Mouse (Mus musculus): Measurements from ENCODE around the gene Atl3. TPM values are rescaled to one million over a fixed set of nuclear protein-coding genes. Genes with fewer than 3 reads are reported as not detected.

Gene Atl3
- polyA plus RNA-seq, 2 experiments, result 7.3 to 7.5 TPM

DNA sequence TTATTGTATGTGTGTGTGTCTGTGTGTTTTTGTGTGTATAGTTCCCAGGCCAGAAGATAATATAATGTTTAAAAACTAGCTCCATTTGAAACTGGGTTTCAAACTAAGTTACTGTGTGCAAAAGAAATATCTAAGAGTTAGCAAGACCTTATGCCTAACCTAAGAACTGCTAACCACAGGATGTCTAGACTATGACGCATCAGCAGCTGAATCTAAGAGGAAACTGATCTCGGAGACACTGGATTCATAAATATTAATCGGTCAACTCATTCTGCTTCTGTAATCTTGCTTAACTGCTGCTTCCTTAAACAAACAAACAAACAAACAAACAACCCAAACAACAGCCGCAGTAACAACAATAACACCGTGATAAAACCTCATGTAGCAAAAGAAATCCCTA lies 75.8 kb downstream of the Atl3 start:
- H3K4me1 ChIP-seq (replicated peaks; ENCODE audit: control insufficient read depth in 2 of 2, insufficient read depth in 2 of 2, low read length in 1 of 2), result no peaks in the 10 kb centered on the region
- WGBS (ENCODE audit: insufficient replicate concordance), result 35% methylated on average over 5 of the region's 5 CpGs
- no peak overlapping the region for H3K4me2 ChIP-seq (ENCODE audit: low read depth)
- H3K27ac ChIP-seq, result no peak overlapping the region
- H3K36me3 ChIP-seq (replicated peaks; ENCODE audit: control insufficient read depth, insufficient read depth, low read depth), result no peaks in the 10 kb centered on the region
- ATAC-seq (ENCODE audit: insufficient read depth) (no peak), DNase-seq (ENCODE audit: low read depth in 3 of 3, low spot score in 3 of 3) (no peak)
- H3K27me3 ChIP-seq (ENCODE audit: control insufficient read depth, insufficient read depth, low read length), result no peaks in the 10 kb centered on the region
- TF ChIP-seq CTCF (IDR thresholded peaks at IDR 0.05; ENCODE audit: low read depth) (no peak), EP300 (IDR thresholded peaks at IDR 0.05; ENCODE audit: low read depth) (no peak)
- no peak overlapping the region for H3K9ac ChIP-seq (replicated peaks)
- H3K4me3 ChIP-seq (ENCODE audit: insufficient read depth in 1 of 2, low read depth in 2 of 2, low read length in 2 of 2), result no peak overlapping the region
- no peaks in the 10 kb centered on the region for H3K9me3 ChIP-seq (ENCODE audit: control insufficient read depth, low read length)

GRCm38 (mm10) chr19:7576180-7576579 lies 82.3 kb downstream of the Atl3 start:
- no peak for ATAC-seq (ENCODE audit: insufficient read depth)
- WGBS (ENCODE audit: insufficient replicate concordance), result 74% methylated on average over 1 of the region's 1 CpGs

DNA sequence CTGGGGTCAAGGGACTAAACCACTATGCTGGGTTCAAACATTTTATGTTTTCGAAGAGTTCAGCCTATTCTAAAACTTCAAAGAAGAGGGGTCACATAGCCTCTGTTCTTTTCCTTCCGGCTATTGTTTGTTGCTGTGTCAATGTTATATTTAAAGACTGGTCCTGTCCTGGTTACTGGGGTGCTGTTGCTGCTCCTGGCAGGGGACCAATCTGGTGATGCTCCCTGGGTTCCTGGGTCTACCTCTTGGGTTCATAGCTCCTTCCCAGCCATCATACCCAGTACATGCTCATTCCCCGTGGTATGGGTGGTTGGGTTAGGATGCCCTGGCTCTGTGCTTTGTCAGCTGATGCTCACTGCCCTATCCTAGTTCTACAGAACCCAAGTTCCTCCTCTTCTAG lies 83.9 kb downstream of the Atl3 start:
- no peak overlapping the region for H3K4me3 ChIP-seq (ENCODE audit: insufficient read depth in 1 of 2, low read depth in 2 of 2, low read length in 2 of 2)
- no peak for TF ChIP-seq EP300 (IDR thresholded peaks at IDR 0.05; ENCODE audit: low read depth)
- no peak for TF ChIP-seq CTCF (IDR thresholded peaks at IDR 0.05; ENCODE audit: low read depth)
- WGBS (ENCODE audit: insufficient replicate concordance), result 71% methylated on average over 3 of the region's 3 CpGs
- ATAC-seq (ENCODE audit: insufficient read depth) (no peak), DNase-seq (ENCODE audit: low read depth in 3 of 3, low spot score in 3 of 3) (no peak)
- H3K27me3 ChIP-seq (ENCODE audit: control insufficient read depth, insufficient read depth, low read length), result no peaks in the 10 kb centered on the region
- H3K4me2 ChIP-seq (ENCODE audit: low read depth), result no peak overlapping the region
- no peaks in the 10 kb centered on the region for H3K9me3 ChIP-seq (ENCODE audit: control insufficient read depth, low read length)
- H3K27ac ChIP-seq, result no peak overlapping the region
- H3K9ac ChIP-seq (replicated peaks), result no peak overlapping the region
- no peaks in the 10 kb centered on the region; the same call in 1 of the 2 replicates for H3K36me3 ChIP-seq (replicated peaks; ENCODE audit: control insufficient read depth, insufficient read depth, low read depth)
- H3K4me1 ChIP-seq (replicated peaks; ENCODE audit: control insufficient read depth in 2 of 2, insufficient read depth in 2 of 2, low read length in 1 of 2), result peaks cover 0 to 2% of the 10 kb centered on the region in 2 experiments; a peak in 1 of 4 replicates

More at GRCm38 (mm10) chr19:7576180-7576579, 82.3 kb downstream of the Atl3 start:
- no peaks in the 10 kb centered on the region for H3K9me3 ChIP-seq (ENCODE audit: control insufficient read depth, low read length)
- TF ChIP-seq CTCF (IDR thresholded peaks at IDR 0.05; ENCODE audit: low read depth), result no peak
- no peak for TF ChIP-seq EP300 (IDR thresholded peaks at IDR 0.05; ENCODE audit: low read depth)
- no peak overlapping the region for H3K9ac ChIP-seq (replicated peaks)
- DNase-seq (ENCODE audit: low read depth in 3 of 3, low spot score in 3 of 3), result no peak
- no peak overlapping the region for H3K4me2 ChIP-seq (ENCODE audit: low read depth)
- no peaks in the 10 kb centered on the region for H3K27me3 ChIP-seq (ENCODE audit: control insufficient read depth, insufficient read depth, low read length)
- H3K4me1 ChIP-seq (replicated peaks; ENCODE audit: control insufficient read depth in 2 of 2, insufficient read depth in 2 of 2, low read length in 1 of 2), result peaks cover 0 to 2% of the 10 kb centered on the region in 2 experiments; a peak in 1 of 4 replicates
- no peaks in the 10 kb centered on the region; the same call in 1 of the 2 replicates for H3K36me3 ChIP-seq (replicated peaks; ENCODE audit: control insufficient read depth, insufficient read depth, low read depth)
- no peak overlapping the region for H3K27ac ChIP-seq
- no peak overlapping the region for H3K4me3 ChIP-seq (ENCODE audit: insufficient read depth in 1 of 2, low read depth in 2 of 2, low read length in 2 of 2)

DNA sequence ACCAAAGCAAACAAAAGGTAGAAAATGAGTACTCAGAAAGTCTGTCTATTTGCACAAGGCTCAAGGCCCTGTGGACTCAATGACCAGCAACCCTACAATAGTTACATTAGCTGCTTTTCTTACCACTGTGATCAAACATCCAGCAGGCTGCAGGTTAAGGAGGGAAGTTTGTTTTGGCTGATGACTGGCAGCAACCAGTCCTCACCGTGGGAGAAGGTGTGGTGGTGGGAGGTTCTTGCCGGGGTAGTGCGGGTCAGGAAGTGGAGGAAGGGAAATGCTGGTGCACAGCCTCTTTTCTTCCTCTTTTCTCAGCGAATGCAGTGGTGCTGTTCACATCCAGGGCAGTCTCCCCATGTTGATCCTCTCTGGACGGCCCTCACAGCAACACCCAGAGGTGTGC lies 87.2 kb downstream of the Atl3 start:
- WGBS (ENCODE audit: insufficient replicate concordance), result 10% methylated on average over 5 of the region's 5 CpGs

GRCm38 (mm10) chr19:7583101-7583500 lies 89.3 kb downstream of the Atl3 start:
- Histone ChIP-seq H3K4me3 (ENCODE audit: insufficient read depth in 1 of 2, low read depth in 2 of 2, low read length in 2 of 2) (no peak overlapping the region), H3K4me2 (ENCODE audit: low read depth) (no peak overlapping the region), H3K36me3 (replicated peaks; ENCODE audit: control insufficient read depth, insufficient read depth, low read depth) (no peaks in the 10 kb centered on the region; the same call in 1 of the 2 replicates), H3K4me1 (replicated peaks; ENCODE audit: control insufficient read depth in 2 of 2, insufficient read depth in 2 of 2, low read length in 1 of 2) (peaks cover 0 to 2% of the 10 kb centered on the region in 2 experiments; a peak in 2 of 4 replicates), H3K27me3 (ENCODE audit: control insufficient read depth, insufficient read depth, low read length) (no peaks in the 10 kb centered on the region), H3K9me3 (ENCODE audit: control insufficient read depth, low read length) (no peaks in the 10 kb centered on the region), H3K9ac (replicated peaks) (no peak overlapping the region), H3K27ac (no peak overlapping the region)
- TF ChIP-seq CTCF (IDR thresholded peaks at IDR 0.05; ENCODE audit: low read depth) (no peak), EP300 (IDR thresholded peaks at IDR 0.05; ENCODE audit: low read depth) (no peak)
- DNase-seq (ENCODE audit: low read depth in 3 of 3, low spot score in 3 of 3), result no peak
- WGBS (ENCODE audit: insufficient replicate concordance), result 55% methylated on average over 7 of the region's 7 CpGs
- ATAC-seq (ENCODE audit: insufficient read depth), result no peak

More for the DNA sequence above, 87.2 kb downstream of the Atl3 start:
- peaks cover 0 to 2% of the 10 kb centered on the region in 2 experiments; a peak in 2 of 4 replicates for H3K4me1 ChIP-seq (replicated peaks; ENCODE audit: control insufficient read depth in 2 of 2, insufficient read depth in 2 of 2, low read length in 1 of 2)
- no peak overlapping the region for H3K9ac ChIP-seq (replicated peaks)
- ATAC-seq (ENCODE audit: insufficient read depth) (no peak; the same call in 1 of the 2 replicates), DNase-seq (ENCODE audit: low read depth in 3 of 3, low spot score in 3 of 3) (no peak)
- no peak overlapping the region for H3K4me3 ChIP-seq (ENCODE audit: insufficient read depth in 1 of 2, low read depth in 2 of 2, low read length in 2 of 2)
- H3K36me3 ChIP-seq (replicated peaks; ENCODE audit: control insufficient read depth, insufficient read depth, low read depth), result no peaks in the 10 kb centered on the region; the same call in 1 of the 2 replicates
- TF ChIP-seq EP300 (IDR thresholded peaks at IDR 0.05; ENCODE audit: low read depth) (no peak), CTCF (IDR thresholded peaks at IDR 0.05; ENCODE audit: low read depth) (no peak)
- no peaks in the 10 kb centered on the region for H3K27me3 ChIP-seq (ENCODE audit: control insufficient read depth, insufficient read depth, low read length)
- no peak overlapping the region for H3K27ac ChIP-seq
- H3K4me2 ChIP-seq (ENCODE audit: low read depth), result no peak overlapping the region
- no peaks in the 10 kb centered on the region for H3K9me3 ChIP-seq (ENCODE audit: control insufficient read depth, low read length)
